Comparison of ENCODE assay signal across 19 mouse cellular contexts in genomic region chr4:111074701-111075154, GRCm38 (mm10).
DNase-seq lines count a peak whose midpoint lies in the region; ATAC-seq and TF ChIP-seq lines count a peak whose summit lies in the region.
"Had no signal": no experiment of that assay in that cellular context is flagged by ENCODE, and none has a peak within 500 bp of the region (broad histone marks: within the 10 kb centered on the region; RNA-seq: fewer than 3 reads in every experiment).

No protein-coding gene starts in this region.

- 62% methylated on average over 6 of the region's 6 CpGs for WGBS in lung, embryonic 14.5 days
- 65% methylated on average over 6 of the region's 6 CpGs for WGBS in forebrain, embryonic 15.5 days
- 81% methylated on average over 6 of the region's 6 CpGs for WGBS in midbrain, postnatal 0 days

- DNase-seq in cerebellum, postnatal 14 days = peak; percentile 36 to 62
- DNase-seq in cerebellum, adult 9-10 months = no peak
- peak; percentile 3 for DNase-seq in lung, embryonic 14.5 days
- no peak for DNase-seq in lung, postnatal 25 days (ENCODE audit: low spot score)
- DNase-seq in midbrain, postnatal 0 days (ENCODE audit: low spot score) = peak; percentile 31
- no peak for DNase-seq in layer of hippocampus, postnatal 25 days (ENCODE audit: extremely low spot score in 1 of 2, low spot score in 1 of 2)
- DNase-seq: adrenal gland, postnatal 10 days; cerebellum, adult 18-20 months; heart, postnatal 14 days; kidney, adult 9 months; retina, postnatal 1 day; right cerebral cortex, postnatal 4 days; thymus, postnatal 36 days had no signal

- no peak for TF ChIP-seq CTCF in lung, embryonic 14.5 days (IDR thresholded peaks at IDR 0.05; ENCODE audit: low read depth)
- no peak for TF ChIP-seq CTCF in midbrain, postnatal 0 days (IDR thresholded peaks at IDR 0.05)

- H3K4me1 ChIP-seq in lung, embryonic 14.5 days (ENCODE audit: insufficient read depth) = no peaks in the 10 kb centered on the region
- H3K4me1 ChIP-seq in forebrain, embryonic 15.5 days = no peaks in the 10 kb centered on the region
- no peaks in the 10 kb centered on the region for H3K4me1 ChIP-seq in midbrain, postnatal 0 days (ENCODE audit: insufficient read depth, low read length)
- H3K4me1 ChIP-seq: liver, embryonic 12.5 days; lung, embryonic 15.5 days had no signal

- no peak overlapping the region for H3K27ac ChIP-seq in lung, embryonic 14.5 days (ENCODE audit: low read depth)
- H3K27ac ChIP-seq in forebrain, embryonic 15.5 days (replicated peaks) = no peak overlapping the region
- H3K27ac ChIP-seq in midbrain, postnatal 0 days (ENCODE audit: low read depth, low read length) = no peak overlapping the region
- H3K27ac ChIP-seq: liver, embryonic 12.5 days; lung, embryonic 15.5 days had no signal

- no peak for ATAC-seq in lung, embryonic 14.5 days (ENCODE audit: insufficient read depth)
- peak; percentile 46 for ATAC-seq in forebrain, embryonic 15.5 days (replicated peaks)
- no peak for ATAC-seq in midbrain, postnatal 0 days (ENCODE audit: low FRiP score)
- ATAC-seq: liver, embryonic 12.5 days had no signal

- no peaks in the 10 kb centered on the region for H3K27me3 ChIP-seq in lung, embryonic 14.5 days (ENCODE audit: insufficient read depth, low read length)
- H3K27me3 ChIP-seq in forebrain, embryonic 15.5 days = no peaks in the 10 kb centered on the region
- H3K27me3 ChIP-seq in midbrain, postnatal 0 days (ENCODE audit: insufficient read depth, low read length) = no peaks in the 10 kb centered on the region
- H3K27me3 ChIP-seq: CH12.LX; liver, embryonic 12.5 days; lung, embryonic 15.5 days had no signal

- no peaks in the 10 kb centered on the region for H3K9me3 ChIP-seq in lung, embryonic 14.5 days (ENCODE audit: low read depth, low read length)
- no peaks in the 10 kb centered on the region for H3K9me3 ChIP-seq in forebrain, embryonic 15.5 days
- H3K9me3 ChIP-seq in midbrain, postnatal 0 days (ENCODE audit: low read length) = no peaks in the 10 kb centered on the region
- H3K9me3 ChIP-seq: liver, embryonic 12.5 days; lung, embryonic 15.5 days had no signal

- no peak overlapping the region for H3K4me3 ChIP-seq in lung, embryonic 14.5 days (ENCODE audit: low read depth, low read length)
- no peak overlapping the region for H3K4me3 ChIP-seq in forebrain, embryonic 15.5 days
- no peak overlapping the region for H3K4me3 ChIP-seq in midbrain, postnatal 0 days (ENCODE audit: low read depth, low read length)
- H3K4me3 ChIP-seq: erythroblast, embryonic 14.5 days; liver, embryonic 12.5 days; lung, embryonic 15.5 days had no signal

- H3K4me2 ChIP-seq in lung, embryonic 14.5 days = no peak overlapping the region
- no peak overlapping the region for H3K4me2 ChIP-seq in forebrain, embryonic 15.5 days (replicated peaks)
- H3K4me2 ChIP-seq in midbrain, postnatal 0 days (ENCODE audit: low read depth, low read length, poor library complexity, severe bottlenecking) = no peak overlapping the region
- H3K4me2 ChIP-seq: heart, embryonic 11.5 days; liver, embryonic 12.5 days; lung, embryonic 15.5 days had no signal

- H3K9ac ChIP-seq in lung, embryonic 14.5 days = no peak overlapping the region
- H3K9ac ChIP-seq in forebrain, embryonic 15.5 days (replicated peaks) = no peak overlapping the region
- no peak overlapping the region for H3K9ac ChIP-seq in midbrain, postnatal 0 days (replicated peaks; ENCODE audit: low read length, poor library complexity, severe bottlenecking)
- H3K9ac ChIP-seq: liver, embryonic 12.5 days; lung, embryonic 15.5 days had no signal

- no peaks in the 10 kb centered on the region for H3K36me3 ChIP-seq in lung, embryonic 14.5 days (ENCODE audit: insufficient read depth)
- no peaks in the 10 kb centered on the region for H3K36me3 ChIP-seq in forebrain, embryonic 15.5 days
- no peaks in the 10 kb centered on the region for H3K36me3 ChIP-seq in midbrain, postnatal 0 days (ENCODE audit: insufficient read depth, low read length)
- H3K36me3 ChIP-seq: liver, embryonic 12.5 days; lung, embryonic 15.5 days had no signal

Comparison
In these comparisons a context has a peak if more than half of its experiments do, and no peak if none do; other contexts are left out.
1. DNase-seq: peak in cerebellum, postnatal 14 days (2 of 2), lung, embryonic 14.5 days (single experiment) and midbrain, postnatal 0 days (single experiment); none in cerebellum, adult 9-10 months (single experiment), lung, postnatal 25 days (single experiment) and layer of hippocampus, postnatal 25 days (0 of 2).